9 mouse cellular contexts compared by ENCODE assay signal in genomic region chr1:76849346-76849745, GRCm38 (mm10).
"Had no signal": no experiment of that assay in that cellular context is flagged by ENCODE, and none has a peak within 500 bp of the region (broad histone marks: within the 10 kb centered on the region; RNA-seq: fewer than 3 reads in every experiment).

No protein-coding gene starts in this region.

- DNase-seq: kidney, adult 11 months; kidney, postnatal 25 days; layer of hippocampus, adult 9-11 months; liver; liver, embryonic 13.5 days; liver, postnatal 0 days; lung, postnatal 14 days; right cerebral cortex, postnatal 14 days; thymus, postnatal 4 days had no signal
